ENCODE assay signal across 8 mouse cellular contexts in genomic region chr6:84584783-84585685, GRCm38 (mm10). TPM values are rescaled to one million over a fixed set of nuclear protein-coding genes. Genes with fewer than 3 reads are reported as not detected.
DNase-seq lines count a peak whose midpoint lies in the region; ATAC-seq lines count a peak whose summit lies in the region.

No protein-coding gene starts in this region.

- H3K27me3 ChIP-seq in embryonic facial prominence, embryonic 13.5 days: peaks cover 75% of the 10 kb centered on the region
- peaks cover 96% of the 10 kb centered on the region for H3K27me3 ChIP-seq in heart, embryonic 11.5 days (ENCODE audit: control insufficient read depth, insufficient read depth, low read length)
- peaks cover 100% of the 10 kb centered on the region for H3K27me3 ChIP-seq in kidney, embryonic 15.5 days
- H3K27me3 ChIP-seq in midbrain, embryonic 11.5 days (ENCODE audit: control insufficient read depth, insufficient read depth, low read length): peaks cover 100% of the 10 kb centered on the region

- H3K4me3 ChIP-seq in embryonic facial prominence, embryonic 13.5 days: peak overlapping the region; percentile 72
- H3K4me3 ChIP-seq in heart, embryonic 11.5 days (ENCODE audit: low read depth, low read length): peak overlapping the region; percentile 42
- H3K4me3 ChIP-seq in kidney, embryonic 15.5 days (replicated peaks): peak overlapping the region; percentile 50
- peak overlapping the region; percentile 45 for H3K4me3 ChIP-seq in midbrain, embryonic 11.5 days (ENCODE audit: low read depth, low read length)

- peak overlapping the region; percentile 95 for H3K9ac ChIP-seq in embryonic facial prominence, embryonic 13.5 days
- no peak overlapping the region for H3K9ac ChIP-seq in heart, embryonic 11.5 days (ENCODE audit: low read depth, low read length)
- H3K9ac ChIP-seq in kidney, embryonic 15.5 days: peak overlapping the region; percentile 38; the same call in 1 of the 2 replicates
- H3K9ac ChIP-seq in midbrain, embryonic 11.5 days (ENCODE audit: low read length): peak overlapping the region; percentile 28; the same call in 1 of the 2 replicates

- H3K4me2 ChIP-seq in embryonic facial prominence, embryonic 13.5 days: peak overlapping the region; percentile 86
- H3K4me2 ChIP-seq in heart, embryonic 11.5 days: peak overlapping the region; percentile 81
- peak overlapping the region; percentile 89 for H3K4me2 ChIP-seq in kidney, embryonic 15.5 days
- H3K4me2 ChIP-seq in midbrain, embryonic 11.5 days: peak overlapping the region; percentile 35

- no peaks in the 10 kb centered on the region for H3K9me3 ChIP-seq in embryonic facial prominence, embryonic 13.5 days
- H3K9me3 ChIP-seq in heart, embryonic 11.5 days (replicated peaks; ENCODE audit: control insufficient read depth, low read length): no peaks in the 10 kb centered on the region
- H3K9me3 ChIP-seq in kidney, embryonic 15.5 days (replicated peaks): no peaks in the 10 kb centered on the region
- H3K9me3 ChIP-seq in midbrain, embryonic 11.5 days (ENCODE audit: control insufficient read depth, low read length): no peaks in the 10 kb centered on the region

- 1% methylated on average over 66 of the region's 66 CpGs for WGBS in embryonic facial prominence, embryonic 13.5 days
- WGBS in heart, embryonic 11.5 days (ENCODE audit: insufficient replicate concordance): under 1% methylated on average over 66 of the region's 66 CpGs
- under 1% methylated on average over 66 of the region's 66 CpGs for WGBS in kidney, embryonic 15.5 days
- WGBS in midbrain, embryonic 11.5 days: under 1% methylated on average over 66 of the region's 66 CpGs

- peak; percentile 0 for DNase-seq in cerebellum, adult 9-11 months
- no peak for DNase-seq in cerebellum, postnatal 36 days
- peak; percentile 96 for DNase-seq in midbrain, embryonic 11.5 days (ENCODE audit: low spot score, missing footprints)
- no peak for DNase-seq in urinary bladder, postnatal 14 days (ENCODE audit: low spot score)
- DNase-seq in spleen, postnatal 36 days (ENCODE audit: low spot score in 2 of 2): no peak

- peaks cover 75% of the 10 kb centered on the region for H3K4me1 ChIP-seq in embryonic facial prominence, embryonic 13.5 days
- H3K4me1 ChIP-seq in heart, embryonic 11.5 days (ENCODE audit: control insufficient read depth, insufficient read depth, low read length): peaks cover 44% of the 10 kb centered on the region
- peaks cover 81% of the 10 kb centered on the region for H3K4me1 ChIP-seq in kidney, embryonic 15.5 days
- H3K4me1 ChIP-seq in midbrain, embryonic 11.5 days (ENCODE audit: control insufficient read depth, insufficient read depth, low read length): peaks cover 47% of the 10 kb centered on the region

- H3K27ac ChIP-seq in embryonic facial prominence, embryonic 13.5 days: peak overlapping the region; percentile 95
- no peak overlapping the region for H3K27ac ChIP-seq in heart, embryonic 11.5 days (ENCODE audit: low read depth, low read length)
- H3K27ac ChIP-seq in kidney, embryonic 15.5 days: peak overlapping the region; percentile 48; the same call in 1 of the 2 replicates
- H3K27ac ChIP-seq in midbrain, embryonic 11.5 days (ENCODE audit: low read depth, low read length): no peak overlapping the region

- peaks cover 24% of the 10 kb centered on the region for H3K36me3 ChIP-seq in embryonic facial prominence, embryonic 13.5 days
- H3K36me3 ChIP-seq in heart, embryonic 11.5 days (ENCODE audit: control insufficient read depth, insufficient read depth, low read length): no peaks in the 10 kb centered on the region
- no peaks in the 10 kb centered on the region for H3K36me3 ChIP-seq in kidney, embryonic 15.5 days
- H3K36me3 ChIP-seq in midbrain, embryonic 11.5 days (ENCODE audit: control insufficient read depth, insufficient read depth, low read length): no peaks in the 10 kb centered on the region

- ATAC-seq in embryonic facial prominence, embryonic 13.5 days (ENCODE audit: insufficient number of reproducible peaks, insufficient read depth, low FRiP score, low TSS enrichment, low read depth): no peak
- ATAC-seq in heart, embryonic 11.5 days (replicated peaks; ENCODE audit: insufficient number of reproducible peaks, low FRiP score, low TSS enrichment): no peak
- no peak for ATAC-seq in kidney, embryonic 15.5 days (replicated peaks; ENCODE audit: low FRiP score)
- ATAC-seq in midbrain, embryonic 11.5 days (ENCODE audit: low FRiP score): no peak

RNA-seq across cellular contexts. Expression of gene Cyp26b1, which starts 8.7 kb away (rescaled TPM):
- 38.0 and 38.9 TPM in 2 replicates for polyA plus RNA-seq in embryonic facial prominence, embryonic 13.5 days (2015; fragmentation: Nextera tagmentation; extraction: Ambion mirVana)
- 1.3 and 1.7 TPM in 2 replicates for polyA plus RNA-seq in heart, embryonic 11.5 days (2014; fragmentation: Nextera tagmentation; extraction: Ambion mirVana)
- polyA plus RNA-seq in kidney, embryonic 15.5 days (2015; fragmentation: Nextera tagmentation; extraction: Ambion mirVana): 5.7 and 6.4 TPM in 2 replicates
- polyA plus RNA-seq in midbrain, embryonic 11.5 days (2014; fragmentation: Nextera tagmentation; extraction: Ambion mirVana): 3.1 and 3.7 TPM in 2 replicates

Comparison
In these comparisons a context has a peak if more than half of its experiments do, and no peak if none do; other contexts are left out.
1. DNase-seq: peak in cerebellum, adult 9-11 months (single experiment) and midbrain, embryonic 11.5 days (single experiment); none in cerebellum, postnatal 36 days (0 of 2), urinary bladder, postnatal 14 days (single experiment) and spleen, postnatal 36 days (0 of 2).
2. H3K27ac ChIP-seq: peak in embryonic facial prominence, embryonic 13.5 days (single experiment) and kidney, embryonic 15.5 days (single experiment); none in heart, embryonic 11.5 days (single experiment) and midbrain, embryonic 11.5 days (single experiment).
3. H3K4me2 ChIP-seq: peak in every context shown above with its lines; median percentile 89 in kidney, embryonic 15.5 days; 86 in embryonic facial prominence, embryonic 13.5 days; 81 in heart, embryonic 11.5 days; 35 in midbrain, embryonic 11.5 days.
4. Peak in every context shown above with its lines, with median percentiles within 50 percentile points of each other: H3K4me3 ChIP-seq.